Mouse (Mus musculus): ENCODE results near the gene D17H6S53E. TPM values are rescaled to one million over a fixed set of nuclear protein-coding genes. Genes with fewer than 3 reads are reported as not detected.
"Not testable (repeated sequence)": the region's sequence is repeated elsewhere in the genome, so short reads cannot be mapped to it uniquely, and the experiment has no call there.

D17H6S53E gene
- polyA plus RNA-seq, 1 experiment from 2014 or later, result 16.3 TPM

- Histone ChIP-seq H3K4me3 (ENCODE audit: low read depth, low read length) (peak overlapping the region; percentile 84), H3K27me3 (replicated peaks; ENCODE audit: insufficient read depth, low read length) (no peaks in the 10 kb centered on the region), H3K9me3 (ENCODE audit: low read length) (no peaks in the 10 kb centered on the region), H3K36me3 (ENCODE audit: insufficient read depth, low read length) (peaks cover 4% of the 10 kb centered on the region; the same call in 1 of the 2 replicates), H3K4me2 (replicated peaks; ENCODE audit: low read depth, low read length) (peak overlapping the region; percentile 84), H3K4me1 (ENCODE audit: insufficient read depth, low read depth, low read length) (peaks cover 8% of the 10 kb centered on the region), H3K27ac (ENCODE audit: low read length) (peak overlapping the region; percentile 73), H3K9ac (replicated peaks; ENCODE audit: low read depth) (peak overlapping the region; percentile 94)
- 0% methylated on average over 33 of the region's 33 CpGs for WGBS
- peak; percentile 45 for DNase-seq (ENCODE audit: low spot score)
- ATAC-seq, result peak; percentile 2
- TF ChIP-seq CTCF (IDR thresholded peaks at IDR 0.05), result no peak
- no peak for TF ChIP-seq EP300 (IDR thresholded peaks at IDR 0.05)
Measured at GRCm38 (mm10) chr17:35120745-35121142, 5.4 kb upstream of the D17H6S53E start.

GRCm38 (mm10) chr17:35121143-35121799, 4.9 kb upstream of the D17H6S53E start, which contains the start of gene Gpank1:
Gene Gpank1, plus strand, starts transcription at chr17:35121455.
- ATAC-seq, result peak; percentile 97
- TF ChIP-seq EP300 (IDR thresholded peaks at IDR 0.05) (peak; percentile 64), CTCF (IDR thresholded peaks at IDR 0.05) (peak; percentile 13; the same call in 1 of the 2 replicates)
- H3K4me1 ChIP-seq (ENCODE audit: insufficient read depth, low read depth, low read length), result peaks cover 8% of the 10 kb centered on the region
- peak within 1 kb of the TSS; percentile 95 for H3K27ac ChIP-seq (ENCODE audit: low read length)
- H3K9me3 ChIP-seq (ENCODE audit: low read length), result no peaks in the 10 kb centered on the region
- WGBS, result under 1% methylated on average over 50 of the region's 50 CpGs
- no peaks in the 10 kb centered on the region for H3K27me3 ChIP-seq (replicated peaks; ENCODE audit: insufficient read depth, low read length)
- DNase-seq (ENCODE audit: low spot score), result peak; percentile 100
- H3K36me3 ChIP-seq (ENCODE audit: insufficient read depth, low read length), result peaks cover 4% of the 10 kb centered on the region; the same call in 1 of the 2 replicates
- H3K4me3 ChIP-seq (ENCODE audit: low read depth, low read length), result peak within 1 kb of the TSS; percentile 84
- peak within 1 kb of the TSS; percentile 93 for H3K4me2 ChIP-seq (replicated peaks; ENCODE audit: low read depth, low read length)
- H3K9ac ChIP-seq (replicated peaks; ENCODE audit: low read depth), result peak within 1 kb of the TSS; percentile 94

- Histone ChIP-seq H3K4me1 (ENCODE audit: insufficient read depth, low read depth, low read length) (peaks cover 9% of the 10 kb centered on the region), H3K9ac (replicated peaks; ENCODE audit: low read depth) (peak within 1 kb of the TSS; percentile 94), H3K27ac (ENCODE audit: low read length) (peak within 1 kb of the TSS; percentile 95), H3K9me3 (ENCODE audit: low read length) (no peaks in the 10 kb centered on the region), H3K27me3 (replicated peaks; ENCODE audit: insufficient read depth, low read length) (no peaks in the 10 kb centered on the region), H3K36me3 (ENCODE audit: insufficient read depth, low read length) (peaks cover 4% of the 10 kb centered on the region; the same call in 1 of the 2 replicates), H3K4me3 (ENCODE audit: low read depth, low read length) (peak within 1 kb of the TSS; percentile 84), H3K4me2 (replicated peaks; ENCODE audit: low read depth, low read length) (peak within 1 kb of the TSS; percentile 93)
- no peak; the same call in 1 of the 2 replicates for ATAC-seq
- WGBS, result under 1% methylated on average over 19 of the region's 19 CpGs
- TF ChIP-seq CTCF (IDR thresholded peaks at IDR 0.05) (peak; percentile 60), EP300 (IDR thresholded peaks at IDR 0.05) (no peak)
- peak; percentile 83 for DNase-seq (ENCODE audit: low spot score)
Measured at GRCm38 (mm10) chr17:35121871-35122303, 4.3 kb upstream of the D17H6S53E start, which contains the start of gene Csnk2b. Gene Csnk2b, minus strand, starts transcription at chr17:35122053.

- not testable (repeated sequence) for DNase-seq (ENCODE audit: low spot score); H3K27me3 ChIP-seq (replicated peaks; ENCODE audit: insufficient read depth, low read length); H3K27ac ChIP-seq (ENCODE audit: low read length); H3K9ac ChIP-seq (replicated peaks; ENCODE audit: low read depth); H3K4me3 ChIP-seq (ENCODE audit: low read depth, low read length); ATAC-seq; H3K4me2 ChIP-seq (replicated peaks; ENCODE audit: low read depth, low read length); H3K36me3 ChIP-seq (ENCODE audit: insufficient read depth, low read length); H3K9me3 ChIP-seq (ENCODE audit: low read length)
- 93% methylated on average over 9 of the region's 9 CpGs for whole genome bisulfite sequencing
- H3K4me1 ChIP-seq (ENCODE audit: insufficient read depth, low read depth, low read length), result peaks cover 18% of the 10 kb centered on the region
Measured at GRCm38 (mm10) chr17:35123287-35123686, 2.9 kb upstream of the D17H6S53E start.

GRCm38 (mm10) chr17:35124261-35124896, 1.8 kb upstream of the D17H6S53E start:
- 91% methylated on average over 12 of the region's 12 CpGs for WGBS
- ATAC-seq, result not testable (repeated sequence)

GRCm38 (mm10) chr17:35125081-35125480, 1.1 kb upstream of the D17H6S53E start:
- no peak for ATAC-seq
- Histone ChIP-seq H3K9ac (replicated peaks; ENCODE audit: low read depth) (no peak overlapping the region), H3K4me3 (ENCODE audit: low read depth, low read length) (no peak overlapping the region), H3K27me3 (replicated peaks; ENCODE audit: insufficient read depth, low read length) (no peaks in the 10 kb centered on the region), H3K4me1 (ENCODE audit: insufficient read depth, low read depth, low read length) (peaks cover 17% of the 10 kb centered on the region), H3K9me3 (ENCODE audit: low read length) (no peaks in the 10 kb centered on the region), H3K36me3 (ENCODE audit: insufficient read depth, low read length) (no peaks in the 10 kb centered on the region), H3K4me2 (replicated peaks; ENCODE audit: low read depth, low read length) (0 out of 2 replicates have a peak overlapping the region, but pooled peaks have one; percentile 81), H3K27ac (ENCODE audit: low read length) (0 out of 2 replicates have a peak overlapping the region, but pooled peaks have one; percentile 92)
- WGBS, result 100% methylated on average over 1 of the region's 1 CpGs
- peak; percentile 26 for DNase-seq (ENCODE audit: low spot score)
- TF ChIP-seq EP300 (IDR thresholded peaks at IDR 0.05), result no peak
- no peak for TF ChIP-seq CTCF (IDR thresholded peaks at IDR 0.05)

More at GRCm38 (mm10) chr17:35124261-35124896, 1.8 kb upstream of the D17H6S53E start:
- H3K4me3 ChIP-seq (ENCODE audit: low read depth, low read length); H3K27me3 ChIP-seq (replicated peaks; ENCODE audit: insufficient read depth, low read length); H3K36me3 ChIP-seq (ENCODE audit: insufficient read depth, low read length); H3K9ac ChIP-seq (replicated peaks; ENCODE audit: low read depth); H3K9me3 ChIP-seq (ENCODE audit: low read length); DNase-seq (ENCODE audit: low spot score); H3K27ac ChIP-seq (ENCODE audit: low read length); H3K4me2 ChIP-seq (replicated peaks; ENCODE audit: low read depth, low read length): not testable (repeated sequence)
- peaks cover 18% of the 10 kb centered on the region for H3K4me1 ChIP-seq (ENCODE audit: insufficient read depth, low read depth, low read length)
